Mouse (Mus musculus) NIH3T3 (cell line): ENCODE measurements at regions not wholly inside any gene's neighbourhood (a gene's known extent, or its start where the extent isn't known, plus 50 kb on each side); places are given as distances from the start of the nearest gene placed in this dataset.

Experiments used
- DNase-seq: peaks from one replicate; pipeline ENCODE4 v3.0.0-alpha.2; 2012; ENCODE audit warnings: low read depth

DNA sequence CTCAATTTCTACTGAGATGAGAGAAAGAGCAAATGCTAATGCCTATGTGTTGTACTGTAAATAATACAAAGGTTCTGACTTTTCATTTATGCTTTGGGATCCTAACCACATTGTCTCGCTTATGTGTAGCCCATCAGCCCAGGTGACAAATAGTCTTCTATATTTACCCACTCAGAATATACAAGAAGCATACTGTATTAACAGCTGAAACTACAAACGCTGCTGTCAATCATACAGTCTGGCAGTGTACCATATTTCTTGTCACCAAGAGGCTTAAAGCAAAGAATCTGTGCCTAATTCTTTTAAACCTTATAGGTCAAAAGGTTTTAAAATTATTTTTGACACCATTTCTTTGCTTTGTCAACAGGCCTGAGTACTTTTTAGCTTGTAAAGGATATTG, 160.8 kb upstream of the Pitx2 start:
- no peak for DNase-seq

DNA sequence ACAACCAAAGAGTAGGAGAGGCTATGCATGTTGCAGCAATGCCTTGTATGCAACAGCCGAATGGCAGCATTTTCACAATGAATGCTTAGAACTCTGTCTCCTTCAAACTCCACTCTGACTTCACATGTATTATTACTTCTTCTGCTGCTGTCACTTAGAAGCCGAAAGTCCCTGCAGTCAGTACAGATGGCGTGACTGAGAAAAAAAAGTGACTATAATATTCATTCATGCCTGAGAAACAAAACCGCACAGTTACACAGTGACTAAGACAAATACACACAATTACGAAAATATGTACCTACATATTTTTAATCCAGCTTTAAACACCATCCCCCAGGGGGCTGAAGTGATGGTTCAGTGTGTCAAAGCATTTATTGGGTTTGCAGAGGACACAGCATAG, 154.8 kb upstream of the Pitx2 start:
- no peak for DNase-seq

DNA sequence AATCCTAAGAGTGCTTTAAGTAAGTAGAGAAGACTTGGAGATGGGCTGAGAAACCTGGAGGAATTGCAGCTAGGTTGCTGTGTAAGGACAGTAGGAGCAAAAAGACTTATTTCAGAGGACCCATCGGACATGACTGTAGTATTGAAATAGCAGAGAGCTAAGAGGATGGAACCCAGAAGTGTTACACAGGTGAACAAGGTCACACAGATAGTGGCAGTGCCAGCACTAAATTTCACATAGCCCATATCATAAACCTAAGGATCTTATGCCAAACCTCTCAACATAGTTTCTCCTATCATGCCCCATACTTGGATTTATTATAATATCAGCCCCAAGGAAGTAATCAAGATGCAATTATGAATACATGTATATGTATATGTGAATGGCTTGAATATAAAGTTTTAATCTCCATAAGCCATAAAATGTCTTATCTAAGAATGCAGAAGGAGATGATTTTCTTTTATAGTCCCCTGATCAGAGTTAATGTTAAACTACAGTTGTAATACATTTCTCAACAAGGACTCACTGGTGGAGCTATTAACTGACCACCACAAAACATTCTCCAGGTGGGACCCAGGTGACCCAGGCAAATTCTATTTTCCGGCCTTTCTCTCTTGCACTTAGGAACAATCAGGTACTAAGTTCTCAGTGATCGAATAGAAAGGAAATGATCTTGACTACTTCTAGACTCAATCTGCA, 149.6 kb upstream of the Pitx2 start:
- DNase-seq: no peak

DNA sequence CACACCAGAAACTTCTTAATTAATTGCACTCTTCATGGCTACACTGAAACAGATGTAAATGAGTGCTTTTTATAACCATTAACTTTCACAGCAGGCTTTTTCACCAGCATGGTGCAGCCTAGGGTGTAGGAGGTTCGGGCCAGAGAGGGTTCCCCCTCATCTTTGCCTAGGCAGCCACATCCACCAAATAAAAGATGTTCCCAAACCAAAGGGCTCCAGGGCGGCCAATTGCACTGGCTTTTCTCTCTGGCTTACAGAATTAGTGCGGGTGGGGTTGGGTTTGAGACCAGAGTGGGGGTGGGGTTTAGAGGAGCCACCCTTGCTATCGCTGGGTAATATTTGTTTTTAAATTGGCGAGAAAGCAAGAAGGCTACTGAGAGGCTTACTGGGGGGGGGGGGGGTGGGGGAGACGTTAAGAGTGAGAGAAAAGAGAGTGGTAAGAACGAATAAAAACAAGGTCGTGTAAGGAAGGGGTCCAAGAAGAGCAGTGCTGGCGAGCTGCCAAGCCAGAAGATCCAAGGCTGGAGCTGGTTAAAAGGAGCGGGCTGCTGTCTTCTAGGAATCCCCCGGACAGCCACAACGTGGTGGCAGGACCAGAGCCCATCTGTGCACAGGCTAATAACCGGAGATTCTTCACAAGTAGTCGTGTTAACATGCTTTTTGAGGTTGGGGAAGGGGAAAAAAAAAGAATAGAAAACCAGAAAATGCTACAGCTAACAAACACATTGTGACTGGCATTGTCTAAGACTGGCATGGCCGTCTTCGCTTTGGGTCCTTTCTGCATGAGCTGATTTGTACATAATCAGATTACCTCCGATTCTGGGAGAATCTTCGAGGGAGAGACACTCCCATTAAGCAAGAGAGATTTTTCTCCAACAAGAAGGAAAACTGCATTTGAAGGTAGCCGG, 134.0 kb upstream of the Pitx2 start:
- DNase-seq: peak; percentile 4

DNA sequence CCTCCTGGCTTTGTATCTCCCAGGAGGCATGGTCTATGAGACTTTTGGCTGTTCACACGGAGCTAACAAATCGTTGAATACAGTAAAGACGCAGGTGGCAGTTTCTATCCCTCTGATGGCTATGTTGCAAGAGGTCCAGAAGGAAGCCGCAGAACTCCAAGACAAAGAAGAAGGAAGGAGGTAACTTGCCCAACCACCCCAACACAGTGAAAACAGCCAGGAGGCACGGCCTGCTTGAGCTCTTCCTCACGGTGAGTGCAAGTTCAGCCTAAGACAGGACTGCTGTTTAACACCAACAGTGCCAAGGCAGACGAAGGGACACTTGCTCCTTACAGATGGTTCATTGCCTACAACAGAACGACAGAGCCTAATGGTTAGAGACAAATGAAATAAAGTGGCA, 130.0 kb upstream of the Pitx2 start:
- DNase-seq: no peak

DNA sequence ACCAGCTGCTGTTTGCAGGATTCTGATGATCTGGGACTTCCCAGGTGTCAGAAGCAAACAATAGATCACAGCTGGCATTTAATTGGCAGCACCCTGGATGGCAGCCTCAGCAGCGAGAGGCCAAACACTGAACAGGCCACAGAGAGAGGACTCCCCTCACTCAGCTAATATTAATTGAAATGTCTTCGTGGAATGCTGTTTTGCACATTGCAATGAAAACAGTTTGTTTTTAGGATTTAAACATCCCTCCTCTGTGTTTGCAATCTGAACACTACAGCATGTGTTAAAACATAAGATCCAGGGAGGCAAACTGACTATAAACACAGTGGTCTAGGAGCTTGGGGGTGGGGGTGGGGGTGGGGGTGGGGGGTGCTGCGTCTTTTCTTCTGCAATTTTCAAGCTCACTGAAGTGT, 129.2 kb upstream of the Pitx2 start:
- DNase-seq: no peak

DNA sequence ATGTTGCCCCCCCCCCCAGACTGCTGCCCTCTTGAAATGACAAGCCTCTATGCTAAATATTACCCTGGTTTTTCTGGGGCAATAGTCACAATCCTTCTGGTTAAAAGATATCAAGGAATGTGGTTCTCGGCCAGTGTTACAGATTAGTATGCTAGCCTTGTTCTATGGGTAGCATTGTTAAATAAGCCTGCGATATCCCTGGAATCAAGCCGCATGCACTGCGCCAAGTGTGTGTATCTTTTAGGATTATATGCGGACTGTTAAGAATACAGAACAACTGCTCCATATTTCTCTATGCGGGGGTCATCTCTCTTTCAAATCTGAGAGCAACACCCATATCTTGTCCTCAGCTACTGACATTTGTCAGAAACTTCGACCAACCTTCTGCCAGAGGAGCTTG, 128.7 kb upstream of the Pitx2 start:
- no peak for DNase-seq

DNA sequence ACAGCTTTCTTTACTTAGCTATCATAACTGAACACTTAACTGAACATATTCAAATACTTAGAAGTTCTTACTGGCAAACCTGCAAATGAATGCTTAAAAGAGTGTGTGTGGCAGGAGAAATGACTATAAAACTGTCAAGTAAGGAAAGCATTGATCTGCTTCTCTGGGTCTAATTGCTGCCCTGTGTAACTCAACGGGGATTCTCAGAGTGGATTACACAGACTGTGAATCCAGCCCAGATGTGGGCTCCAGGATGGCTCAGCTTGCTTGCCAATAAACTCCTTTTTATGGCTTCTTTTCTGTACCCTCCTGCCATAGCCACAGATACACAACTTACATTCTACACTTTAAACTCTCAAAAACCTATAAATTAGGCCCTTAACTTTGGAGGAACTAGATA, 123.3 kb upstream of the Pitx2 start:
- DNase-seq: no peak

DNA sequence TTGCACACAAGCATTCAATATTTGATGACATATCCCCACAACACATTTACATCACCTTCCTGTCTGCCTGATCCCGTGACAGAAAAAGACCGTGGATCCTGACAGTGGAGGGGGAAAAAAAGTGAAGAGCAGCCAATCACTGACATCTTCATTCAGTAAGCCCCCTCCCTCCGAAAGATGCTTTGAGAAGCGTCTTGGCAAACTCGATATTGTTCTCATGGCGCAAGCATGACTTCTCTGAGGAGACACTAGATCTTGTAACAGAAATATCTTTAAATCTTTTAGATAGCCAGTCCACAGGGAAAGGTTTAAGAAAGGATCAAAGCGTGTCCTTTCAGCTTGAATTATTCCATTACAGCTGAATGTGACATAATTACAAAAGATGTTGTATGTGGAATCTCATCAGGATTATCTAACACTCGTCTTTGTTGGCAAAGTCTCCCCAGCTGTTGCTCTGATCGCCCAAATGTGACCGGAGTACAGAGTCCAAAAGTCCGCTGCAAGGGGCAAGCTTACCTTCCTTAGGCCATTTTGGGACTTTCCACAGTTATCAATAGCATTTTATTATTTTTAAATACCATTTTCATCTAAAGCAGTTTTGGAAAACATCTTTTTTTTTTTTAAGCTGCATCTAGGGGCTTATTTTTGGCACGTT, 95.8 kb upstream of the Pitx2 start:
- no peak for DNase-seq

DNA sequence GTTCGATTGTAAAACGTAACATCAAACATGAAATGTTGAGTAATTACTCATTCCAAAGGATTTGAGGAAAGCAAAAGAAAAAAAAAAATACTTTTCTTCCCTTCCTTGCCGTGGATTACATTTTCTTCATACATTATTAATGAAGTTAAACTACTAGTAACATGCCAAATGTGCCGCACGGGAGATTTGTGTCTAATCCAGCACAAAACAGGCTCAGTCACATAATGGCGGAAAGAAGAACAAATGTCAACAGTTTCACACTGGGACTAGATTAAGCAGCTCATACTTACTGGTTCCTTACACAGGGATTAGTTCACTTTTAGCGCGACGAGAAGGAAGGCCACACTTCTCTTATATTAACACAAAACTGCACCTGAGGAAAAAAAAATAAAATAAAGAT, 94.9 kb upstream of the Pitx2 start:
- DNase-seq: no peak

DNA sequence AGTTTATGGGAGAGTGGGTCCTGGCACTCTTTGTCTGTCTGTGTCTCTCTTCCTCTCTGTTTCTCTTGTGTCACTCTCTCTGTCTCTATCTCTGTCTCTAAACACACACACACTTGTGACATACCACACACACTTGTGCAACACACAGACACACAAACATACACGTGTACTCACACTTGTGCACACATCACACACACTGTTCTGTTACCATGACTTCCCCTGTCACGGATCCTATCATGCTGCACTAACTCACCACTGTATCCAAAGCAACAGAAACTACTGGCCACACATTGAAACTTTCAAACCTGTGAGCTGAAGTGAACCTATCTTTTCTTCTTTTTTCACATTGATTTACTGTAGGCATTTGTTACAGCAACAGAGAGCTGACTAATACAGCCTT, 93.5 kb upstream of the Pitx2 start:
- DNase-seq: no peak

DNA sequence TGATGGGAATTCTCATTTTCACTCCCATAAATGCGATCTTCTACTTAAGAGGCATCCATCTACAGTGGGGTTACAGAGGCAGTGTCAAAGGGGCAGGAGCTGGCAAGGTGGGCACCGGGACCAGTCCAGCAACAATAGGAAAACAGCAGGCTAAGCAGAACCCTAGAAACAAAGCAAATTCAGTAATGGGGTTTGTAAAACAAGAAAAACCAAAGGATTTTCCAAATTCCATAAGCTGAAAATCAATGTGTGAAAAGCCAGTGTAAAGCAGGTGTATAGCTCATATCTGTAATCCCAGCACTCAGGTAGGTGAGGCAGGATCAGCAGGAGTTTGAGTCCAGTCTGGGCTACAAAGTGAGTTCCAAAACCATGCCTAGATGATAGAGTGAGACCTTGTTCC, 69.2 kb upstream of the Pitx2 start:
- DNase-seq: no peak

DNA sequence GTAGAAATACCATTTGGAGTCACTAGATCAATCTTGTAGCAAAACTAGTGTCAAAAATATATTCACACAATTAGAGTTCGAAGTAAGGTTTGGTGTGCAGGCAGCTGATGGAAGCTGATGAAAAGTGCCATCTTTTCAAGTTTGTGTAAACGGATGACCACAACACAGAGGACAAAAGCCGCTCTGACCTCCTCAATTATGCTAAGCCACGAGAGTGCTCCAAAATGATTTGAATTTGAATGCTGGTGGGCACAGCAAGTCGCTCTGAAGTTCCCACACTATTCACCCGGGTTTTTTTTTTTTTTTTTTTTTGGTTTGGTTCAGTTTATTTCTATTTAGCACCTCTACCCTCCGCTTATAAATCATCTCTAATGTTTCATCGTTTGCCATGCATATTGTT, 68.5 kb upstream of the Pitx2 start:
- DNase-seq: no peak

DNA sequence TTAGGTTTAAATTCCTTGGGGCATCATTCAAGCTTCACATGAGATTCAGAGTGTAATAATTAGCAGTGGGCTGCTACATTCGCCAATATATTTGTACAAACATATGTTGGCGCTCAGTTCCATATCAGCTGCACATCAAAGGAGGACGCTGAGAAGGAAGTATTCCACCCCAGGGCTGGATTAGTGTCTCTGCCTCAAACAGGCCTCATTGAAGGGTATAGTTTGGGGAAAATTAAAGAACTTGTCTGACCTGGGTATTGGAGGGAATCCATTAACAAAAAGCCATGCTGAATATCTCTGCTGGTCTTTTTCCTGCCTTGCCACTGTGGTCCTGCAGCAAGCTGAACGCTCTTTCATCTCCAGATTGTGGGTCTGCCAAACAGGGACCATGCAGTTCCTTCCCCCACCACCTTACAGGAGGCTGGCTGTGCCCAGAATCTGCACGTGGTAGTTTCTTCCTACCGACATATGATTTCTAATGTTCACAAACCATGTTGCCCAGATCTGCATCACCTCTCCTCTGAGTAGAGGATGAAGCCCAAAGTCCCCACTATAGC, 67.7 kb upstream of the Pitx2 start:
- DNase-seq: no peak
